Mouse (Mus musculus) liver, adult 2 months (tissue): ENCODE measurements around the gene Agbl5. TPM values are rescaled to one million over a fixed set of nuclear protein-coding genes. Genes with fewer than 3 reads are reported as not detected.

Source experiments
- DNase-seq: peaks from one replicate; pipeline ENCODE4 v3.0.0-alpha.2; 2011; ENCODE audit warnings: low read depth, low spot score; ENCODE audit errors: extremely low read depth
- H3K27ac ChIP-seq: fragments of 200-500 bp; replicated peaks from 2 replicates; pipeline ENCODE4 v1.5.1; 2012; ENCODE audit warnings: low read depth, mild to moderate bottlenecking, control low read depth, inconsistent platforms, low read length; ENCODE audit not compliant: insufficient read depth
- H3K27me3 ChIP-seq: fragments of 200-500 bp; 2 replicates; pipeline ENCODE4 v1.6.1; 2012; ENCODE audit warnings: mild to moderate bottlenecking, moderate library complexity, low read length, inconsistent platforms; ENCODE audit not compliant: control insufficient read depth, insufficient read depth
- H3K36me3 ChIP-seq: fragments of 200-500 bp; 2 replicates; pipeline ENCODE4 v1.6.1; 2012; ENCODE audit warnings: low read length, inconsistent platforms; ENCODE audit not compliant: control insufficient read depth, insufficient read depth
- H3K4me1 ChIP-seq: fragments of 200-500 bp; 2 replicates; pipeline ENCODE4 v1.6.1; 2011; ENCODE audit warnings: low read length; ENCODE audit not compliant: control insufficient read depth, insufficient read depth
- H3K4me3 ChIP-seq: fragments of 200-500 bp; 2 replicates; pipeline ENCODE4 v1.5.1; 2011; ENCODE audit warnings: low read depth, mild to moderate bottlenecking, control low read depth, low read length, moderate library complexity; ENCODE audit not compliant: insufficient read depth
- H3K79me2 ChIP-seq: fragments of 200-500 bp; 2 replicates; pipeline ENCODE4 v1.6.1; 2012; ENCODE audit warnings: inconsistent platforms, mild to moderate bottlenecking, low read length, moderate library complexity; ENCODE audit not compliant: control insufficient read depth, insufficient read depth
- H3K9ac ChIP-seq: fragments of 200-500 bp; 2 replicates; pipeline ENCODE4 v1.6.1; 2012; ENCODE audit warnings: low read depth, mild to moderate bottlenecking, control low read depth, inconsistent platforms, low read length
- CTCF ChIP-seq: fragments of 200-500 bp; IDR thresholded peaks from 2 replicates; pipeline ENCODE4 v1.5.1; 2011; ENCODE audit warnings: low read depth, low read length, control low read depth
- POLR2A ChIP-seq: fragments of 200-500 bp; IDR thresholded peaks from 2 replicates; pipeline ENCODE4 v1.6.1; 2011; ENCODE audit warnings: low read length, control low read depth; ENCODE audit not compliant: insufficient read depth; ENCODE audit errors: extremely low read depth
- WGBS: fragments of 180-500 bp; shearing (Covaris S2); methylation state at CpG from one replicate; pipeline ENCODE4 v1.1.7; 2018; 5-methylcytosine and 5-hydroxymethylcytosine counted together
- polyA plus RNA-seq: library from polyadenylated mRNA; depleted of rRNA; stranded (reverse); fragments of >200 nt; gene quantifications from 2 replicates; pipeline ENCODE4 v1.2.3, GENCODE M21; 2012
- total RNA-seq: library from RNA; depleted of rRNA; stranded (reverse); fragments of >200 nt; gene quantifications from 2 replicates; pipeline ENCODE4 v1.2.3, GENCODE M21; 2014

Gene Agbl5
- total and polyA plus RNA-seq, 2 experiments, result 2.7 to 7.5 TPM

DNA sequence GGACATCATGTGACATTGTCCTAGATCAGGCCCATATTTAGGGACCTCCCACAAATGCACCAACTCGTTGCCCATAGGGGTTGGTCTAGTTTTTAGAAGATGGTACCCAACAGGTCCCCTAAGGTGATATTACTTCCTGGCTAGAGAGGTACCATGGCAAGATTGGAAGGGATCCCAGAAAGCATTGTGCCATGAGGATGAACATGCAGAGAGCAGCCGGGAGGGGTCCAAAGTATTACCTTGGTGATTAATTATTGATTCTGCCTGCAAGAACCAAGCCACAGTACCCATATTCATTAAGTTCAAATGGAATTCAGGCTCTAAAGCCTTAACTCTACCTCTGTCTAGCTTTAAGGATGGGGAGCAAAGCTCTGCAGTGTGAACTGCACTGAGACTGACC lies 37.6 kb downstream of the Agbl5 start:
- Histone ChIP-seq H3K9ac (peak overlapping the region; percentile 17), H3K79me2 (peaks cover 4% of the 10 kb centered on the region; the same call in 1 of the 2 replicates), H3K27ac (peak overlapping the region; percentile 67), H3K4me3 (no peak overlapping the region), H3K4me1 (peaks cover 29% of the 10 kb centered on the region), H3K27me3 (no peaks in the 10 kb centered on the region), H3K36me3 (peaks cover 26% of the 10 kb centered on the region; the same call in 1 of the 2 replicates)
- peak; percentile 97 for DNase-seq
- WGBS, result 16% methylated on average over 2 of the region's 2 CpGs
- no peak for TF ChIP-seq CTCF
- TF ChIP-seq POLR2A, result no peak

DNA sequence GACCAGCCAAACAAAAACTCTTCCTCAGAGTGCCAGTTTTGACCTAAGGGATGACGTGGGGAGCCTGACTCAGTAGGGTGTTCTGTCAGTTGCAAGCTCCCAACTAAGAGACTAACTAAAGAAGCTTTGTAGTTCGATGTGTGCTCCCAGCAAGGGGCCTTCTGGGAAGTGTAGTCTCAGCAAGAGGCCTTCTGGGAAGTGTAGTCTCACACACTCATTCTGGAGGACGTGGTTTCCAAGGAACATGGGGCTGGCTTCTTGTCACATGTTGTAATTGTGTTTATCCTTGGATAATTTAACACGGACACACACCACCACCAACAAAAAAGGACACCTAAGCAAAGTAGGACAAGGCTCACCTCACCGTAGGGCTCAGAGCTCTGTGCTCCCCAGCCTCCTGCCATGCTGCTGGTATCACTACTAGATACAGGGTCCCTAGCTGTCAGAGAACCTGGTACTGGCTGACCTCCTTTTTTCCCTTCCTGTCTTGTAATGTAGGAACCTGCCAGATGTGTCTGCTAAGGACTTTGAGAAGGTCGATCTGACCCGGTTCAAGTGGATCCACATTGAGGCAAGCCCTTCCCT lies 39.5 kb downstream of the Agbl5 start:
- H3K4me3 ChIP-seq, result no peak overlapping the region
- peaks cover 33% of the 10 kb centered on the region; the same call in 1 of the 2 replicates for H3K36me3 ChIP-seq
- no peak overlapping the region for H3K9ac ChIP-seq
- peaks cover 29% of the 10 kb centered on the region for H3K4me1 ChIP-seq
- H3K27me3 ChIP-seq, result no peaks in the 10 kb centered on the region
- DNase-seq, result no peak
- H3K79me2 ChIP-seq, result peaks cover 4% of the 10 kb centered on the region; the same call in 1 of the 2 replicates
- 50% methylated on average over 7 of the region's 7 CpGs for WGBS
- no peak for TF ChIP-seq CTCF
- TF ChIP-seq POLR2A, result no peak
- H3K27ac ChIP-seq, result no peak overlapping the region; the same call in 1 of the 2 replicates

- Histone ChIP-seq H3K27ac (no peak overlapping the region), H3K9ac (no peak overlapping the region), H3K79me2 (peaks cover 4% of the 10 kb centered on the region; the same call in 1 of the 2 replicates), H3K27me3 (no peaks in the 10 kb centered on the region), H3K36me3 (peaks cover 33% of the 10 kb centered on the region; the same call in 1 of the 2 replicates), H3K4me3 (no peak overlapping the region), H3K4me1 (peaks cover 18% of the 10 kb centered on the region)
- 23% methylated on average over 4 of the region's 4 CpGs for WGBS
- TF ChIP-seq CTCF, result peak; percentile 58
- TF ChIP-seq POLR2A, result no peak
- peak; percentile 72 for DNase-seq
These were observed 41.6 kb downstream of the Agbl5 start for GRCm38 (mm10) chr5:30930121-30930520.

GRCm38 (mm10) chr5:30930846-30931245 lies 42.4 kb downstream of the Agbl5 start:
- Histone ChIP-seq H3K4me3 (no peak overlapping the region), H3K9ac (no peak overlapping the region), H3K4me1 (peaks cover 16% of the 10 kb centered on the region), H3K27me3 (no peaks in the 10 kb centered on the region), H3K27ac (no peak overlapping the region), H3K36me3 (peaks cover 33% of the 10 kb centered on the region; the same call in 1 of the 2 replicates), H3K79me2 (peaks cover 4% of the 10 kb centered on the region; the same call in 1 of the 2 replicates)
- WGBS, result 81% methylated on average over 6 of the region's 6 CpGs
- no peak for DNase-seq
- TF ChIP-seq CTCF, result no peak
- TF ChIP-seq POLR2A, result no peak

GRCm38 (mm10) chr5:30931378-30931777 lies 42.9 kb downstream of the Agbl5 start:
- no peaks in the 10 kb centered on the region for H3K27me3 ChIP-seq
- H3K4me3 ChIP-seq, result no peak overlapping the region
- H3K4me1 ChIP-seq, result peaks cover 13% of the 10 kb centered on the region
- H3K27ac ChIP-seq, result no peak overlapping the region
- TF ChIP-seq POLR2A (no peak), CTCF (no peak)
- no peak overlapping the region for H3K9ac ChIP-seq
- H3K79me2 ChIP-seq, result peaks cover 4% of the 10 kb centered on the region; the same call in 1 of the 2 replicates
- no peak for DNase-seq
- peaks cover 33% of the 10 kb centered on the region; the same call in 1 of the 2 replicates for H3K36me3 ChIP-seq
- 93% methylated on average over 4 of the region's 4 CpGs for WGBS

- no peak for TF ChIP-seq POLR2A
- 76% methylated on average over 5 of the region's 5 CpGs for WGBS
- no peak overlapping the region for H3K9ac ChIP-seq
- peaks cover 18% of the 10 kb centered on the region; the same call in 1 of the 2 replicates for H3K36me3 ChIP-seq
- H3K27ac ChIP-seq, result no peak overlapping the region
- no peak for DNase-seq
- no peaks in the 10 kb centered on the region for H3K4me1 ChIP-seq
- no peaks in the 10 kb centered on the region for H3K79me2 ChIP-seq
- no peaks in the 10 kb centered on the region for H3K27me3 ChIP-seq
- H3K4me3 ChIP-seq, result no peak overlapping the region
These were observed 45.2 kb downstream of the Agbl5 start for GRCm38 (mm10) chr5:30933705-30934104.
